Mouse (Mus musculus) stomach, postnatal 0 days (tissue): ENCODE data around the gene Dnmt3c.

Experiments used
- CTCF ChIP-seq: IDR thresholded peaks from 2 replicates; pipeline ENCODE4 v1.5.1; 2016; ENCODE audit warnings: antibody characterized with exemption, low read depth, mild to moderate bottlenecking, moderate library complexity
- EP300 ChIP-seq: optimal IDR thresholded peaks from 2 replicates; pipeline ENCODE3; 2016; ENCODE audit warnings: antibody characterized with exemption

GRCm38 (mm10) chr2:153650014-153650687, 46.3 kb upstream of the Dnmt3c start:
- no peak for TF ChIP-seq CTCF
- TF ChIP-seq EP300: no peak
